Mouse (Mus musculus) embryo, embryonic 10 days (tissue): ENCODE data around the gene Gorasp1.
A peak's percentile ranks its signal among the peaks of the same experiment; 100 is the strongest.

Experiments used
- DNase-seq: peaks from one replicate; pipeline ENCODE4 v3.0.0-alpha.2; 2015; ENCODE audit warnings: low spot score

Gene Gorasp1

GRCm38 (mm10) chr9:119926497-119926896 lies 10.9 kb downstream of the Gorasp1 start:
- DNase-seq = no peak

GRCm38 (mm10) chr9:119925729-119926128 lies 11.6 kb downstream of the Gorasp1 start:
- no peak for DNase-seq

- no peak for DNase-seq
Measured at GRCm38 (mm10) chr9:119925120-119925657, 12.2 kb downstream of the Gorasp1 start.

- no peak for DNase-seq
Measured at GRCm38 (mm10) chr9:119923462-119923861, 13.9 kb downstream of the Gorasp1 start.

GRCm38 (mm10) chr9:119919858-119920257 lies 17.5 kb downstream of the Gorasp1 start:
- no peak for DNase-seq

GRCm38 (mm10) chr9:119913087-119913838 lies 24.1 kb downstream of the Gorasp1 start:
- no peak for DNase-seq

GRCm38 (mm10) chr9:119909931-119910330 lies 27.4 kb downstream of the Gorasp1 start:
- DNase-seq = no peak

GRCm38 (mm10) chr9:119908708-119909107 lies 28.7 kb downstream of the Gorasp1 start:
- DNase-seq = no peak

- no peak for DNase-seq
Measured at GRCm38 (mm10) chr9:119902410-119903151, 34.8 kb downstream of the Gorasp1 start.

- DNase-seq = no peak
Measured at GRCm38 (mm10) chr9:119899446-119899845, 37.9 kb downstream of the Gorasp1 start.

GRCm38 (mm10) chr9:119895040-119895721 lies 42.2 kb downstream of the Gorasp1 start:
- peak; percentile 17 for DNase-seq

- DNase-seq = peak; percentile 99
Measured at GRCm38 (mm10) chr9:119894339-119895009, 42.9 kb downstream of the Gorasp1 start, which contains the start of gene Wdr48. Wdr48 (plus strand) TSS chr9:119894878.

GRCm38 (mm10) chr9:119893881-119894280 lies 43.5 kb downstream of the Gorasp1 start:
- no peak for DNase-seq

GRCm38 (mm10) chr9:119890692-119891091 lies 46.7 kb downstream of the Gorasp1 start:
- peak; percentile 44 for DNase-seq

- no peak for DNase-seq
Measured at GRCm38 (mm10) chr9:119889446-119889845, 47.9 kb downstream of the Gorasp1 start.

- DNase-seq = peak; percentile 51
Measured at GRCm38 (mm10) chr9:119888843-119889246, 48.5 kb downstream of the Gorasp1 start.

- DNase-seq = no peak
Measured at GRCm38 (mm10) chr9:119887144-119887901, 50.0 kb downstream of the Gorasp1 start.
